Mouse (Mus musculus): ENCODE data around the gene Cdip1.
A peak's percentile ranks its signal among the peaks of the same experiment; 100 is the strongest.
"Not testable (repeated sequence)": the region's sequence is repeated elsewhere in the genome, so short reads cannot be mapped to it uniquely, and the experiment has no call there.

Cdip1 gene

DNA sequence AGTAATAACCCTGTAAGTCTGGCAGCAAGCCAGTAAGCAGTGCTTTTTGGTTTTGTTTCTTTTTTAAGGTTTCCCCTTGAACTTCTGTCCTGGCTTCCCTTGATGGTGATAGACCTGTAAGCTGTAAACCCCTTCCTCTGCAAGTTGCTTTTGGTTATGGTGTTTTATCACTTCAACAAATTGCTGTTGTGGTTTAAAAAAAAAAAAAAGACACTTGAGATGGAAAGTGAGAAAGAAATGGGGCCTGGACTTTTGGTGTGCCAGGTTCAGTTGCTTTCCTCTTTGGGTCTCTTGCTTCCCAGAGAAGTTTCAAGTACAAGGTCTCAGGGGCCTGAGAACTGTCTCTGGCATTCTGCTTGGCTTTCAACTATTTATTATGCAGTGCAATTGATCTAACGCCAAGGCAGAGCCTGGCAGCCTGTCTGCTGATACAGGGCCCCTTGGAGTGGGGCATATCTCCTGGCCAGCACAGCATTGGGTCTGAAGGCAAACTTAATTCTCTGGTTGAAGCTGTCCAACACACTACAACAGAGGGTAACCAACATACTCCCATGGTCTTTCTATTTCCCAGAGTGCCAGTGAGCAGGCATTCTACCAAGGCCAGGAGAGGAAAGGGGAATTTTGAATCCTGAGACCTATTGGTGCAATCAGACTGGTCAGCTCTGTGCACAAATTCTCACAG lies 16.7 kb downstream of the Cdip1 start:
- peak in 1 of 2 experiments; percentile 47 for DNase-seq (ENCODE audit: low spot score in 2 of 2)

DNA sequence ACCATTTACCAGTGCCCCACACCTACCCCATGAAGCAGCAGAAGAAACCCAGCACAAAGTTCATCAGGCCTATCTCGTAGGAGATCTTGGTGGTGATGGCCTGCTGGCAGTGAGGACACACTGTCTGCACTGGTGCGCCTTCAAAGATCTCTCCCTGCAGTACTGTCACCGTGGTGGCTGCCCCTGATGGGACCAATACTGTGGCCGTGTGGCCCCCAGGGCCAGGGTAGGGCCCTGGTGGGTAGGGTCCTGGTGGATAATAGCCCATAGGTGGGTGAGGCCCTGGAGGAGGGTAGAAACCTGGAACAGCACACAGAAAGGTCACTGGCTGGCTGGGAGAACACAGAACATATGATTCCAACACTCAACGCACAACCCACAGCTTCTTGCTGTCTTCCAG lies 21.4 kb downstream of the Cdip1 start:
- DNase-seq (ENCODE audit: low spot score in 2 of 2) = no peak

DNA sequence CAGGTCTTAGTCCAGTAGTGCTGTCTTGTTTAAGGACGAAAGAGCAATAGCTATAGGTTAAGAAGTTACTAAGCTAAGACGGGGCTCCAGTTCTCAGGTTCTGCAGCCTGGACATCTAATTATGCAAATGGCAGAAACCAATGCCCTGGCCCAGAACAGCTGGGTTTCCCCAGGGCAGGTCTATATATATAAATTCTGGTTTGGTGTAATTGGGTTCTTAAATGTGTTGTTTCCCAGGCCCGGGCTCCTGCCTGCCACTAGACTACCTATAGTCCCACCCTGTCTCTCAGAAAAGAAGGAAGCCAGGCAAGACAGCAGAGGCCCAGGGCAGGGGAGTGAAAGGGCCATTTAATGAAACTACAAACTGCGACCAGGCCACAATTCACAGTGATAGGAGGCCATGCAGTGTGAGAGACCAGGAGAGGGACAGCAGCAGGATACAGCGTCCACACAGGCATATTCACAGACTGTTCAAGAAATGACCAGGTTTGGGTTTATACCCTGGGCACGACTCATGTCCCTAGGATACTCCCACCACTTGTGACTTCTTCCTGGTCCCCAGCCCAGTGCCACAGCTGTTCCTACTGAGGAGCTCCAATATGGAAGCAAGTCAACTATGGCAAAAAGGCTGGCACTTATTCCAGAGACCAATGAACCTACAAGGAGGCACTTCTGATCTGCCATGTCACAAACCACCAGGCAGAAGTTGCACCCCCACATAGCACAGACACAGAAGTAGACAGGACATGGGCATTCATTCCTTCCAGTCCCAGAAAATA lies 22.9 kb downstream of the Cdip1 start:
- DNase-seq (ENCODE audit: low spot score in 2 of 2) = no peak

DNA sequence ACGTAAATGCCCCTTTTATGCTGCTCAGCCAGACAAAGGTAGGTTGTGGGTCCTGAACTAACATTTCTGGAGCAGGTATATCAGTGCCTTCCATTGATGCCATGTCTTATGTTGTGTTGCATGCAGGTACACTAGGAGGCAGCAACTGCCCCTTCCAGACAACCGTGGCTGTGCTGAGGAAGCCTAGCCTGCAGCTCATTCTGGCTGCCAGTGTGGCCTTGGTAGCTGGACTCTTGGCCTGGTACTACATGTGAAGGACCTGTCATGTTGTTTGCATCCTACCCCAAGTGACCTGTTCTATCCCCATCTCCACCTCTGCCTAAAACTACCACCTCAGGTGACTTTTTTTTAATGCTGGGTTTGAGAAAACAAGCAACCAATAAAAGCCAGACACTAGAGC lies 24.2 kb downstream of the Cdip1 start:
- DNase-seq (ENCODE audit: low spot score in 2 of 2) = no peak

DNA sequence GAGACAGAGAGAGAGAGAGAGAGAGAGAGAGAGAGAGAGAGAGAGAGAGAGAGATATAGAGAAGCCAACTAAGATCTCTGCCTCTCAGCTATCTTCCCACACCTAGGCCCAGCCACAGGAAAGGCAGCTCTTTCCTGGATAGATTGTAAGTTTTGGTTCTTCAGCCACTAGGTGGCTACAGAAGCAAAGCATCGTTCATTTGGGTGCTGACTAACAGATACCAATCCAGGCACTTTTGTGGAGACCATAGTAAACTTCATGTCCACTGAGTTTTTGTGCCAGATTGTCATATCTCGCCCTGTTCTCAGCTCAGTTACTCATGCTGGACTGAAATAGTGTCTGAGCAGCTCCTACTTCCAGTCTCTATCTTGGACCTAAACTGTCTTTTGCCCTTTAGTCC lies 26.8 kb downstream of the Cdip1 start:
- peak; percentile 43 to 57 for DNase-seq (ENCODE audit: low spot score in 2 of 2)

DNA sequence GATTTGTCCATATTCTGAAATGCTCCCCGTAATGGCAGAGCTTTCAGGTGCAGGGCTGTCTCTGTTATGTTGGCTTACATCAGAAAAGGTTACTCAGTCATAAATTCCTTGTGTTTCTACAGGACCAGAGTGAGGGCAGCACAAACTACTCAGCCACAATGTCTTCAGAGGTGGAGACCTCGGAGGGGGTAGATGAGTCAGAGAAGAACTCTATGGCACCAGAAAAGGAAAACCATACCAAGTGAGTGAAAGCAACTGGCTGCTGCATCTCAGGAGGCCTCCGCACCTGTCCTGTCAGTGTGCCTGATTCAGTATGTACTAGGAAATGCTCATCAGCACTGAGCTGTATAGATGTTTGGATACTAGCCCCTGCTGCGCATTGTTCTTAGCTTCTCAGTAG lies 27.7 kb downstream of the Cdip1 start:
- no peak for DNase-seq (ENCODE audit: low spot score in 2 of 2)

DNA sequence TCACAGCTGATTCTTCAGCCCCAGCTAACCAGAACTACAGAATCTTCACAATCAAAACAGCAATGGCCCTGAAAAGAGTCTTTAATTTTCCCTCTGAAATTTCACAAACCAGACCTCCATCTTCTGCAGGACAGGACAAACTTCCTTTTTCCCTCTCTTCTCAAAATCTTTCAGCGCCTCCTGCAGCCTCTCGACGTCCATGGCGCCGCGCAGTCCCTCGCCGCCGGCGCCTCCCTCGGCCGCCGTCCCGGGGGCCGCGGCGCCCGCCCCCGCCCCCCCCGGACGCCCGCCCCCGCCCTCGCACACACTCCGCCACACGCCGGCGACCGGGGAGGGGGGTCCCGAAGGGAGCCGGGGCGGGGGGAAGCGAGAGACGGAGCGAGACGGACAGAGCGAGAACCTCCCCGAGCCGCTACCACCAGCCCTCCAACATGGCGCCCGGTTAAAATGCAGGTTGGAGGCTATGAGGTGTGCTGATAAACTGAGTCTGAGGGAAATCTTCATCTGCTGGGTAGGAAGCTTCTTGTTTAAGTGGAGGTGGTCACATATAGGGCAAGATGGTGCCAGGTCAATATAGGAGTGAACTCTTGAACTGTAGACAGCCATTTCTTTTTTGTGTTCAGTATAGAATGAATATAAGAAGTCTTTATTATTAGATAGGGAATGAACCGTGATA lies 33.3 kb downstream of the Cdip1 start:
- DNase-seq (ENCODE audit: low spot score in 2 of 2) = not testable (repeated sequence)

DNA sequence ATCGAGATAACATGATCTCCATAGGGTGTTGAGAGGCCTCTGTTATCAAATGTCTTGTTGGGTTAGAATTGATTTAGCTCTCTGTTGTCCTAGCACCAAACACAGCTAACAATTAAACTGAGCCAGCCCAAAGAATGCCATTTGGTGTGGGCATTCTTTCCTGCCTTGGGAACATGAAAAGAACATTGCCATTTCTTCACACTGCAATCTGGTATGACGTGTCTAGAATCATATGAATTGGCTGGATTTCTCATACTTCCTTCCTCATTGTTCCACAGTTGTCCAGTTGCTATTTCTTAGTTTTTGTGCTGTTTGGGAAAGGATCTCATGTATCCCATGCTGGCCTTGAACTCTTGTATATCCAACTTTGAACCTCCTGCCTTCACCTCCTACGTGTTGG lies 36.0 kb downstream of the Cdip1 start:
- DNase-seq (ENCODE audit: low spot score in 2 of 2) = no peak

DNA sequence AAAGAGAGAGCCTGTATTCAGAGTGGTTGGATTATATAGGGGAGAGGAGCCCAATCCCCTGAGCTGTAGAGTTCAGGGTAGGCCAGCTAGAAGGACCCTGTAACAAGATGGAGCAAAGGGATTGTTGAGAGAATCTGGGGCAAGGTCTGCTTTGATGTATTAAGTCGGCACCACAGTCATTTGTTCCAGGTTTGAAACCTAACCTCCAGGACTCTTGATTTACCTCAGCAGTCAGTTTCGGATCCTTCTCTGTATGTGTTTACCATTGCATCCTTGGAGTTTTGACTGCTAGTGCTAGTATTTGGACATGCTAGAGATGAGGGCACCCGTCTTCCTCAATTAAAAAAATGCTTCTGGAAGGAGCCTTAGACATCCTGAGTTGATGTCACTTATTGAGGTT lies 37.9 kb downstream of the Cdip1 start:
- no peak for DNase-seq (ENCODE audit: low spot score in 2 of 2)

DNA sequence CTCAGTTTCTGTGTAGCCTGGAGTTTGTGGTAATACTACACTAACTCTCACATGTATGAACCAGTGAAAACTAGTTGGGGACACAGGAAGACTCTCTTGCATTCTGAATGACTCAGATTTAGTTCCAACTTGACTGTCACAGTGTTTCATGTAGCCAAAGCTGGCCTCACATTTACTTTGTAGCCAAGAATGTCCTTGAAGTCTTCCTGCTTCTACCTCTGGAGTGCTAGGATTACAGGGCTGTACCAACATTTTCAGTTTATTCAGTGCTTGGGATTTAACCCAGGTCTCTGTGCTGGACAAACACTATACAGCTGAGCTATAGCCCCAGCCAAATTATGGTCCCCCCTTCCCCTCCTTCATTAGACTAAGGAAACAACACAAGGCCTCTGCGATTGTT lies 47.9 kb downstream of the Cdip1 start:
- DNase-seq (ENCODE audit: low spot score in 2 of 2) = no peak

DNA sequence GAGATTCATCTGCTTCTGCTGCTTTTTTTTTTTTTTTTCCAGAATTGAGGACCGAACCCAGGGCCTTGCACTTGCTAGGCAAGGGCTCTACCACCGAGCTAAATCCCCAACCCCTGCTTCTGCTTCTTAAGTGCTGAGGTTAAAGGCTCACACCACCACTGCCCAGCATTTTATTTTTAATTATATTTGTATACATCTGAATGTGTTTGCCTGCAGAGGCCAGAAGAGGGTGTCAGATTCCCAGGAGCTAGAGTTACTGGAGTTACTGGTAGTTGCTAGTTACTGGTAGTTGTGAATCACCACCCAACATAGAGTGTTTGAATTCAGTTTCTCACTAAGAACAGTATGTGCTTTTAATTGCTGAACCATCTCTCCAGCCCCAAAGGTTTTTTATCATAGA lies 50.1 kb downstream of the Cdip1 start:
- DNase-seq (ENCODE audit: low spot score in 2 of 2) = no peak

DNA sequence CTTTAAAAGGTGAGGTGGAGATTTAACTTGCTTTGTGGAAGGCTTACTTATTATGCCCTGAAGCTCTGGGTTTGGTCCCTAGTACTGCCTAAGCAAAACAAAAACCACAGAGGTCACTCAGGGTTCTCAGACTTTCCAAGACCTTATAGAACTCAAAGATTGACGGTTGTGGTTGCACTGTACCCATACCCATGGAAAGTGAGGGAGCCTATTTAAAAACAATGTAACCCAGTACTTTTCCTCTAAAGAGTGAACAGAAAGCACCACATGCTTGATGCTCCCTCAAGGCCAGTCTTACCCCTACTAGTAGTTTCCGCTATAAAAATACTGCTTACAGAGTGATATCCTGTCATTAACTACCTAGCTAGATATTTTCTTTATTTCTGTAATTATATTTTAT lies 53.8 kb downstream of the Cdip1 start:
- no peak for DNase-seq (ENCODE audit: low spot score in 2 of 2)

DNA sequence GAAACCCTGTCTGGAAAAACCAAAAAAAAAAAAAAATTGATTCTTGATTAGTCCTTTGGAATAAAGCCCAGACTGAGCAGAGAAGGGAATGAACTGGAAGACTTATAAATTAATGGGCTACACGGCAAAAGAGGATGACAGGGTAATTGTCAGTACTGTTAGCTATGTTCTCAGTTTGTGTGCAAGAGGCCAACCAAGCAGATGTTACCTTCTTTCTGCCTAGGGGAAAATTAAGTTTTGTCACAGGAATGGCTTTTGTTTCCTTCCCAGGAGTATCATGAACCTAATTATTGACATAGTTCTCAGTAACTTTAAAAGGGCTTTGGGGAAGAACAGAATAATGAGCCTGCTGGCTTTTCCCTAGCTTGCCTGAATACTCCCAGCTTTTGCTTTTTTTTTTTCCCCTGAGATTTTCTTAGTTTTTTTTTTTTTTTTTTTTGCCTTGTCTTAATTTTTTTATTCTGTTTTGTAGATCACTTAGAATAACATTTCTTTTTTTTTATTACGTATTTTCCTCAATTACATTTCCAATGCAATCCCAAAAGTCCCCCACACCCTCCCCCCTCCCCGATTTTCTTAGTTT lies 59.2 kb downstream of the Cdip1 start:
- no peak for DNase-seq (ENCODE audit: low spot score in 2 of 2)

DNA sequence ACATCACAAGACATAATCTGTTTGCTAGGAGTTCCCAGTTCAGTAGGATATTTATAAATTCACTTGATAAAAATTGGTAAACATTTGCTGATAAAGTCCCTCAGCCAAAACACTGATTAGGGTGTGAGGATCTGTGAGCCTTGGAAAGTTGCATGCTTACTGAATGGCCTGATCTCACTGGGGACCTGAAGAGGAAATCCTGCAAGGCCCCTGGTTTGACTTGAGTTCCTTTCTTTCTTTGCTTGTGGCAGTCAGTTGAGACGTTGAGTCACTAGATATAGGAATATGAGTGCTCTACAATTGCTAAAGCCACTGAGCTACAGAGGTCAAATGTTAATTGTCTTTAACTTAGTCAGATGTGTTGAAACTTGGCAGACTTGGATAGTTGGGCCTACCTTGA lies 62.1 kb downstream of the Cdip1 start:
- DNase-seq (ENCODE audit: low spot score in 2 of 2) = no peak

DNA sequence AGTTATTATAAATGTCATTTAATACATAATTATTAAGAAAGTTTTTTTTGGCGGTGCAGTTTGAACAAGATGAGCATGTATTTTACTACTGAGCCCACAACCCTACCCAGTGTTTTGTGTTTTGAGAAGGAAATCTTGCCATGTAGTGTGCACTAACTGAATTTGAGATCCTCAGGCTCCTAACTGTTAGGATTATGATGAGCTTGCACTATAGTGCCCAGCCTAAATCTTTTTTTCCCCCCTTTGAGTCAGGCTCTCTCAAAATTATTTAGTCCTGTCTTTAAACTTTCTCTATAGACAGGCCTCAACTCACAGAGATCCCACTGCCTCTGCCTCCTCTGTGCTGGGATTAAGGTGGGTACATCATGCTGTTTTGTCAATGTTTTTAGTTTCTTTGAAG lies 62.6 kb downstream of the Cdip1 start:
- no peak for DNase-seq (ENCODE audit: low spot score in 2 of 2)

DNA sequence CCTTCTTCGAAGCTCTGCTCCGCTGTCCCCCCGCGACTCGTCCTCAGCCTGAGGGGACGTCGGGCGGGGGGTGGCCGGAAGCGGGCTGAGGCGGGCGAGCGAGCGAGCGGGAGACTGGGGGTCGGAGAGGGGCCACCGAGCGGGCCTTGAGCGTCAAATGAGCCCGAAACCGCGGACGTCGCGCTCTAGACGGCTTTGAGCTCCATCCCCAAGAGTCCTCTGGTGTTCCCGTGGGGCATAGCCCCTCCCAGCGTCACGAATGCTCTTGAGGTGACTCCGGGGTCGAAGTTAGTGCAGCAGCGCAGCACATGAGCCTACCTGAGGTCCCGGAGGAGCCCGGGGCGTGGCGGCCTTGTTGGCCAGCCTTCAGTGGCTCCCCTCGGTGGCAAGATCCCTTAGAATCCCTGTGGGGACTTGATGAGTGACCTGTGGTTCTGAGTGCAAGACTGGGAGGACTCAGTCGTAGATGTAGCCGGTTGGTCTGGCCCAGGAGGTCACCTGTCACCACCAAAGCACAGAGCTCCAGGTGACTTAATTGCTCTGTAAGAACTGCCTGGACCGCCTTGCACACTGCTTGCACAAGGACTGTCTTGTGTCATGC lies 63.5 kb downstream of the Cdip1 start:
- DNase-seq (ENCODE audit: low spot score in 2 of 2) = peak in 1 of 2 experiments; percentile 51

DNA sequence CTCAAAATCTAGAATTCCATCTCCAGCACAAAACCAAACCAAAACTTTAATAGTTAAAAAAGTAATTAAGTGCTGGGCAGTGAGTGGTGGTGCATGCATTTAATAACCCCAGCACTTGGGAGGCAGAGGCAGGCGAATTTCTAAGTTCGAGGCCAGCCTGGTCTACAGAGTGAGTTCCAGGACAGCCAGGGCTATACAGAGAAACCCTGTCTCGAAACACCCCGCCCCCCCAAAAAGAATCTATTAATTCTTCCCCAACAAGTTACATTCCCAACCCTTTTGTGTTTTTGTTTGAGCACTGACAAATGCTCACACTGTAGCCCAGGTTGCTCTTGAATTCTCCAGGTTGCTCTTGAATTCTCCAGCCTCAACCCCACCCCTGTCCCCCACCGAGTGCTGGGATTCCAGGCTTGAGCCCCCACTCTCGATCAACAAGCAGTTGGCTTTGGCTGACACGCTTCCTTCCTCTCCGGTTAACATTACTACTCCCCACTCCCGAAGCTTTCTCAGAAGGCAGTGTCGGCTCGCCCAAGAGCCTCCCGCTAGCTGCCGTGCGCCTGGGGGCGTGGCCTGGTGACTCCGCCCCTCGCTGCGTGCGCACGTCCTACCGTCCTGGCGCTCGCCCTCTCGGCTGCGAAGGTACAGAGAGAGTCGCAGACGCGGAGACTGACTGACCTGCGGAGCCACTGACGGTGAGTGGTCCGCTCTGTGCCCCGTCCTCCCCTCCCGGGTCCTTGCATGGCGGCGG lies 64.1 kb downstream of the Cdip1 start, which contains the start of gene Hmox2:
Gene Hmox2 (plus strand): TSS at position 582 of the 748 bp plus-strand sequence.
- DNase-seq (ENCODE audit: low spot score in 2 of 2) = peak; percentile 93 to 95

DNA sequence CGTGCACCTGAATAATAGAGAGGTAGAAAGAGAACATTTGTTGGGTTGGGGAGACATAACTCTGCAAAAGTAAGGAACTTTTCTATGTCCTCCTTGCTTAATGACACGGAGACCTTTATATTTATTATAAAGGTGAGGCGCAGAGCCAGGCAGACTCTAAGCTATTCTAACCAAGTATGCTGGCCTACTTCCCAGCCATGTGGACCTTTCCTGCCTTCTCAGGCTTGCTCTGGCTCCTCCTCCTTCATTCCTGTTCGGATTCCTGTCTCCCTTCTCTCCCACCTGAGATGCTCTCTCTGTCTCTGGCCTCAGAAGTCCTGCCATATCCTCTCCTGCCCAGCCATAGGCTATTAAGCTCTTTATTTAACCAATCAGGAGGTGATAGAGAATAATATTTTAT lies 64.8 kb downstream of the Cdip1 start:
- DNase-seq (ENCODE audit: low spot score in 2 of 2) = no peak

DNA sequence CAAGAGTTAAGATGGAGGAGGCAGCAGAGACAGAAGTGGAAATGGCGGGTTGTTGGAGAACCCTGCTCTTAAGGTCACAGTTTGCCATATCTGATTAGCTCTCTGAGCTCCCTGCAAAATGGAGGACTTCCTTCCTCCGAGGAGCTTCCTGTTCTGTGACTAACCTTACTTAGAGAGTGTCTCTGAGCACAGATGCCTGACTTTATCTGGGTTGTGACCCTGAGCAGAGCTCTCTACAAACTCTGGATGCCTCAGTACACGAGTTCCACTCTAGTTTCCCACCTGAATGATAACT lies 67.2 kb downstream of the Cdip1 start:
- no peak for DNase-seq (ENCODE audit: low spot score in 2 of 2)

DNA sequence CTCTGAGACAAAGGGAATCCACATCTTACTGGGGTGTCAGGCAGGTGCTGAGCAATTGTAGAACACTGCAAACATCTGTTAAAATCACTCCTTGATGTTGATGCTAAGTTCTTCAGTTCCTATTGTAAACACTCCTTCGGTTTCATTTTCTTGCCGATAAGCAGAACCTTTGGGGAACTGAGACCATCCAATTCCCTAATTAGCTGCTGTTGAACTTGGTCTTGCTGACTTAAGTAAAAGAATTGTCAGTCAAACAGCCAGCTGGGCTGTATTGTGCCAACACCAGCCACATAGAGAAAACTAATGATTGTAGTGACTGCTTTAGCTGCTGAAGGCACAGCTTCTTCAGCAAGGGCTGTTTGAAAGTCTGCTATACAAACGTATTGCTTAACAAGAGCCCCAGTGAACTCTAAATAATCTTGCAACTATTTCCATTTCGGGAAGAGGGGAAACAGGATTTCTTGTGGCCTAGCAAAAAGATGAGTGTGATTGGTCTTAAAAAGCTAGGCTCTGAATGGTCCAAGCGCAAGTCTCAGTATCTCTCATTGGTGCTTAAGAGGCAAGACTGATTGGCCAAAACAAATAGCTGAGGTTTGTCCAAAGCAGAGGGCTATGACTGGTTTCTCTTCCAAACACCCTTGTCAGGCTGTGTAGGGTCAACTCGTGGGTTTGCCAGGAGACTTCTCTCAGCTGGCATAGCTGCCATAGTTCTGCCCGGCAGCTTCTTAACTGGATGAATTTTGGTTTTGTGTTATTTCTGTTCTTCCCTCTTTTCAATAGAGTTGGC lies 67.8 kb downstream of the Cdip1 start:
- no peak for DNase-seq (ENCODE audit: low spot score in 2 of 2)
